Mouse (Mus musculus): ENCODE results near the gene Mier3.
A peak's percentile ranks its signal among the peaks of the same experiment; 100 is the strongest.

Gene Mier3

DNA sequence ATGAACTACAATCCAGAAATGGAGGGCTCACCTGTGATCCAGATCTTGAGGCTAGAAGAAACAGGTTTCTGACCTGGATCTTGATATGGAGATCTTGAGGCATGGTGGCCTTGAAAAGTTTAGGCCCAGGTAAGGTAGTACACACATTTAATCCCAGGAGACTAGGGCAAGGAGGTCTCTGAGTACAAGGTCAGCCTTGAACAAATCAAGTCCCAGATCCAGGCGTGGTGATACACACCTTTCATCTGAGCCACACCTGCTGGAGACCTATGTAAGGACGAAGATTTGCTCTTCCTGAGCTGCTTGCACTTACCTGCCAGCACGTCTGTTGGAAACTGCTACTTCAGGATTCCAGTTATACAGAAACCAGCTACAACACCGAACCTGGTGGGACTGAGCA, at the start of gene Mier3:
Gene Mier3, plus strand, starts transcription at position 301 of the 400 bp plus-strand sequence.
- DNase-seq, result no peak

DNA sequence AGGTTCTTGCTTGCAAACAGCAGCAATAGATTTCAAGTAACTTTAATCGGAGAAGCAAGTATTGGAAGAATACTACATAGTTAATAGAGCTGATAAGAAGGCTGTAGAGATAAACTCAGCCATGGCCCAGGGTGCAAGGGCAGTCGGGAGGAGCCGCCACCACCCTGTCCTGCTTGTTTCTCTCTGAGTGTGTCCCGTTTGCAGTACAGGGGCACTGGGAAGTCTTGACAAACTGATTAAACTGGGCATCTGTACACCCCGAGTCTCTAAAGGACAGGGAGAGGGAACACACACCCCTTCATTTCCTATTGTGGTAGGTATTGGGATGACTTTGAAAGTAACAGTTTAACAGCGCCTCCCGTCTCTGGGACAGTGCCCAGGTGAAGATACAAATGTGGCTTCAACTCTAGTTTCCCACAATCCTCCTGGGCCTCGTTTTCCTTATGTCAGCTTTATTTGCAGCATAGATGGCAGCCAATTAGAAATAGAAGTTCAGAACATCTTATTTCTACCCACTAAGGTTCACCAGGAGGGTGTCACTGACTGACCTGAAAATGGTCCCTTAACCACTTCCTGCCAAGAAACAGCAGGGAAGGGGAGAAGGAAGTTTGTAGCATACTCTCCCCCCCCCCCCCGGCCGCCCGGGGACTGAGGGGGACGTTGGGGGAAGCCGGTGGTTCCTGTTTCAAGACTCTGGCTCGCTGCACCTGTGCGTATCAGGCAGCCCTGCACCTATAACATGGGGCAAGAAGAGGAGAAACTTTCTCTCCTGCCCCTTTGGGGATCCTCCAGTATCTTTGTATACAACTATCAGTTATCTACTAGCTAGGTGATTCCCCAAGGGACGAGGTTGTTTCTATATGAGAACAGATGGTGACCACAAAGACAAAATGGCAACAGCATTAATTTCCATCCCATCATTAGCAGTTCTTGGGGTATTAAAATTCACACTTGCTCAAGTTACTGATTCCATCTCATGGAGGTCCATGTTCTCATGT, 46.3 kb upstream of the Mier3 start:
- DNase-seq, result no peak

DNA sequence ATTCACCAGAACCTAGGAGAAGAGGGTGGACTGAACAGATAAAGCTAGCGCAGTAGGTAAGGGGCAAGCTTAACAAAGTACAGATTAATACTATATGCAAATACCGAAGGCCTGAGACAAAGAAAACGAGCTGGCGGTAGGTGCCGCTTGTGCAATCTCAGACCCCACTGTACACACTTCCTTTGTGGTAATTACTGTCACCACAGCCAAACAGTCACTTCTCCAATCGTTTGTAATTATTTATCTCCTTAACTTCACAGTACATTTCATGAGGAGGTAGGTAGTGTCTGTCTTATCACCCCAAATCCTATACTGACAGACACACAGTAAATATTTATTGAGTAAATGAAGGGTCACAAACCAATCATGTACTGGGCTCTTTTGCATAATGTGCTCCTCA, 40.5 kb upstream of the Mier3 start:
- DNase-seq, result no peak

DNA sequence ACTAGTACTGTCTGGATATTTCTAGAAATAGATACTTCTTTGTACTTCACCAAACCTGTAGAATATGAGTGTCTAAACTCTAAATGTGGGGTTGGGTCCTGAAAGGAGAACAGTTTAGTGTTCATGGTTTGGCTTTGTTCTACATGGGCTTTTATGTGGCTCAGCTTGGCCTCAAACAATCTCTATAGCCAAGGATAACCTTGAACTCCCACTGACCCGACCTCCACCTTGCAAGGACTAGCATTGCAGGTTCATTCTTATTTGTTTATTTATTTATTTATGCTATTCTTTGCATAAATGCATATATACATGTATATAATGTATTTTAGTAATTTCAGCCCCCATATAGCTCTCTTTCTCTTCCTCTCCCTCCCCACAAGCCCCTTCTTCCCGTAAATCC, 37.1 kb upstream of the Mier3 start:
- no peak for DNase-seq

DNA sequence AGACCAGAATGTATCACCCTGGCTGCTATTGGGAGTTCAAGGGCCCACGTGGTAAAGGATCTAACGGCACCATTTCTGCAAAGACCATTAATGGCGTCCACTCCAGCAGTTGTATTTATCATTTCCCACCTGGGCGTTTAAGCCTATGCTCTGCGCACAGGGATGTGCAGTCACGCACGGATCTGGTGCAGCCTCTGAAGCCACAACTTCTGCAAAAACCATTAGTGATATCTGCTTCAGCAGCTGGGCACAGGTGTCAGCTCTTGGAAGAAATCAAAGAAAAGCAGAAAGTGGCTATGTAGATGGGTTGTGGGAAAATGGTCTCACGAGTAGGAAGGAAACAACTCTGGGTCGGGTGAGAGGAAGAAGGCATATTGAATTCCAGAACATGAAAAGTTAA, 34.6 kb upstream of the Mier3 start:
- DNase-seq, result no peak

DNA sequence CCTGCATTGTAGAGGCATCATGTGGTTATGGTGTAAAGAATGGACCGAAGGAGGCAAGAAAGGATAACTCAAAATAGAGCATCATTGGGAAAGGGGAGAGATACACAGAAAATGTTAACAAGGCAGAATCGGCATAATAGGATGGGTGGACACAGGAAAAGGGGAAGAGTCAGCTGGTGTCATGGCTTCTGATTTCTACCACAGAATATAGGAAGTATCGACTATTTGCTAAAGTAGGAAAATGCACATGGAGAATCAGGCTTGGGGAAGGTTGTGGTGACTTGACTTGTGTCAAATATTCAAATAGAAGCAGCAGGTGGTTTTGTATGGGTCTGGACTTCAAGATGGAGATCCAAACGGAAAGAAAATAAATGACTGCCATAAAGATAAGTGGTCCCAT, 33.5 kb upstream of the Mier3 start:
- no peak for DNase-seq

DNA sequence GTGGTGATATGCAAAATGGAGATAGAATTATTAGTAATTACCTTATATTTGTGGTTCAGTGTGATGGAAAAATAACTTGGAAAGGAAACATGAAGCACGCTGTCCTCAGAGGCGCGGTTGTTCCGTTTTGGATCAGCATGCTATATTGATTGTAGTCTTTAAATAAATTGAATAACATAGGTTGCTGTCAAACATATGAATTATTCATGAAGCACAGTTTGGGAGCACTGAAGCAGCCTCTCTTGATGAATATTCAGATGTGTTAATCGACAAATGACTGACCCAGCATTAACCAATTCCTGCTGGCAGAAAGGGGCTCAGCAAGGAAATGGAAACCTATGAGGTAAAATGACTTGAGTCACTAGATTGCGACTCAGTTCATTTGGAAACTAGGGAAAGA, 29.8 kb upstream of the Mier3 start:
- no peak for DNase-seq

DNA sequence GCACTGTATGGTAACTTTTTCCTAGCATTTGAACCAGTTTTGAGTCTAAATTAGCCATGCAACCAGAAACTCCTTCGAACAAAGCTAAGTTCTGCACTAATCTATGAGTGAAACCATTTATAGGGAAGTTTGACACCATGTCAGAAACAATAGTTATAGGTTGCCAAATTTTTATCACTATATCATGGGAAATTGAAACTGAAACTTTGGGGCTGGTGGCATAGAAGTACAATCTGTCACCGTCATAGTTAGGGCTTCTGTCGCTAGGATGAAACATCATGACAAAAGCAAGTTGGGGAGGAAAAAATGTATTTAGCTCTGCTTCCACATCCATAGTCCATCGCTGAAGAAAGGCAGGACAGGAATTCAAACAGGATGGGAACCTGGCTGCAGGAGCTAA, 25.5 kb upstream of the Mier3 start:
- DNase-seq, result no peak

DNA sequence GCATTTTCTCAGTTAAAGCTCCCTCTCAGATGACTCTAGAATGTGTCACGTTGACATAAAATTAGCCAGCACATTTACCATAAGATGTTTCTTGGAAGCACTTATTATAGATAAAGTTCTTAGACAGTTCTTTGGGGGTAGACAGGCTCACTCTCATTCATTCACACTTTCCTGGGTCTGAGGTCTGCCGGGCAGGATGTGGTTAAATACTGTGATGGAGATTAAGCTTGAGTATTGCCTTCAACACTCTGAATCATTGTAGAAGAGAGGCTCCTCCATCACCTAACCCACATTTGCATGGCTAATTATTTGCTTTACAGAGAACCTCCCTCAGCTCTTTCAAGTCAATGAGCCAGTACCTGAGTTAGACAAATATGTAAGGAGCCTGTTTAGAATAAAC, 24.9 kb upstream of the Mier3 start:
- DNase-seq, result no peak

DNA sequence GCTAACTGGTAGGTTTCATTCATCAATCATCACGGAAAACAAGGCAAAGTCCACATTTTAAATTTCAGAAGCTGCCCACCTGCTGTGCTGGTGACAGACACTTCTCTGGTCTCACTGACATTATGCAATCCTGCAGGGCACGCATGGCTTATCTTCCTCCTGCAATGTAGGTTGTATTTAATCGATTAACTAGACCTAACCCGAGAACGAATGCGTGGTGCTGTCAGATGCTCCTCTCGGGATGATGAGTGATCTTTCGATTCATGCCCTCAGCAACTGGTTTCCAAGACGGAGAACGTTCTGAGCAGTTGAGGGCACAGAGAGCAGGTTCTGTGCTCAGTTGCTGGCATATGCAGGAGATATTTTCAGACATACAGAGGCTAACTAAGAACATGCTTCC, 24.5 kb upstream of the Mier3 start:
- DNase-seq, result no peak

DNA sequence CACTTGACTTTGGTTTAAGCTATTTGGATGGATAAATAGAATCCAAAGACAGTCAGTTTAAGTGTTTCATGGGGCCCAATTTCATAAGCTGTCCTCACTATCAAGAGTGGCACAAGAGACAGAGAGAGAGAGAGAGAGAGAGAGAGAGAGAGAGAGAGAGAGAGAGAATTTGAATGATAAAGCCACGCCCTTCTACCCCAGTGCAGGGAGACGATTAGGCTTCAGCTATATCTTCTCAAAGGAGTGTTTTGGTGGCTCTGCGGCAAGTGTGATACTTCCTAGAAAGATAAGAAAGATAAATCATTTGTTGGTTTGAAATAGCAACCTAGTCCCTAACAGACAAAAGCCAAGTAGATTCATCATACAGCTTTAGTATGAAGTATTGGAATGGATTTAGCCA, 24.0 kb upstream of the Mier3 start:
- DNase-seq, result no peak

DNA sequence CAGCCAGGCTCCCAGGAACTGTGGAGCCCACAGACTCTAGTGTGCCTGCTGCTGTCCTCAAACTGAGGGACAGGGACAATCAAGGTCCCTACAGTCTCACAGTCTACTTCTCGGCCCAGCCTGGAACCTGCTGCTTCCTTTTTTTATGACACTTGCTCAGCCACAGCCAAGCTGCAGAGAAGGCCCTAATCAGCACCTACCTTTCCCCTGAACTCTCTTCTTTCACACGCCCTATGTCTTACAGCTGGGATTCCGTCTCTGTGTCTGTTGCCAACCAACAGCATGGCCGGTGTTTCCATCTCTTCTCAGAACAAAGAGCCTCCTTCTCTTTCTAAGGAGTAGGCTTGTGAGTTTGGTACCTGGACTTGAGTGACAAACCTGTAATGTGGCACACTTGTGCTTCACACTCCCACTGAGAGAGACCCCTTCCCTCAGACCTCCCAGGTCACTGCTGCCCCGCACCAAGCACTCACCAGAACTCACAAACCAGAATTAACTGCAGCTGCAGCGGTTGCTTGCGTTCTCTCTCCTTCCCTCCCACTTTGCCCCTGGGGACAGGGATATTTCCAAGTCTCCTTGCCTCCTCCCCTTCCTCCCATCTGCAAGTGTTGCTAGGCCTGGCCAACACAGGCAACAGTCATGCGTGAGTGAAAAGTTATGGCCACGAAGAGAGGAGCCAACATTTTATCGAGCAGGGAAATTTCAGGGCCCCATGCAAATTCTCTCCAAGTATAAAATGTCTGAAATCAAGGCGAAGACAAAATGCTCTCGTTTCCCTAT, 22.1 kb upstream of the Mier3 start:
- DNase-seq, result no peak

DNA sequence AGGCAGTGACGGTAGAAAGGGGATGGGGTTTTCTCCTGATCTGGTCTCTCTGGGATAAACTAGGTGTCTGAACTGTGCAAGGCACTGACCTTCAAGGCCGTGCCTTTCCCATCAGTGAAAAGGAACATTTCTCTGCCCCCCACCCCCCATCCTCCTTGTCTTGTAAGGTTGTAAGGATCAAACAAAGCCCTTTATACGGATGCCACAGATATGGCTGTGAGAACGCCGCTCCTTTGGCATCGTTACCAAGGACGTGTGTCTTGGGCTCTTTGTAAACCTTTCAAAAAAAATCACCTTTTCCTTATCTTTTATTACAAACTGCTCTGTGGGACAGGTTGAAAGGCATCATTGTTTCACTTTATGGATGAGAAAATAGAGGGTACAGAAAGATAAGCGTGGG, 21.3 kb upstream of the Mier3 start:
- no peak for DNase-seq

DNA sequence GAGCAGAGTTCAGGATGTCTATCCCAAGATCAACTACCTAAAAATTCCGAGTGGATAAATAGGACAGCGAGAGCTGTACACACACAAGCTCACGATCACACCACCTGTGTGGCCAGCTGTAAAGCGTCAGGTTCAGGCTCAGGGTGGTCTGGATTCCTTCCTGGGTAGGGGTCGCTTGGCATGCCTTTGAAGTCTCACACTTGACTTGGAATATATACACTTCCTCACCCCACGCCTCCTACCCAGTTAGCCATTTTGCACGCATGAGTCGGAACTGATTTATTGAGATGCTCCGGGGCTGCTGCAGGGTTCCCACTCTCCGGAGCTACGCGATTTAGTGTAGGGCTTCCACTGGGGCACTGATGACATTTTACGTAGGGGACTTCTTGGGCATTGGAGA, 20.7 kb upstream of the Mier3 start:
- no peak for DNase-seq

DNA sequence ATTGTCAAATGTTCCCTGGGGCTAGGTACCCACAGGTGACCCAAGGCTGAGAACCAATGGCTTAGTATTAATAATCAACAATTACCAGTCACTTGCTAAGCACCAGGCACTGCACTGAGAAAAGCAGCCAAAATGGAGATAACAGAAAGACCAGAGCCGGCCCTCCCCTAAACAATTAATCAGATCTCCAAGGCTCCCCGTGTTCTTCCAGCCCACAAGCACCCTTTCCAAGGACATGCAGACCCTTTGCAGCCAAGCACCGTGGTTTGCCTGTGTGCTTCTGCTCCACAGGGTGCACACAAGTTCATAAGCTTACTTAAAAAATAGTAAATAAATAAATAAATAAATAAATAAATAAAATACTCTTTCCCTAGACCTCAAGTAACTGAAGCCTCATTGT, 20.2 kb upstream of the Mier3 start:
- DNase-seq, result no peak

DNA sequence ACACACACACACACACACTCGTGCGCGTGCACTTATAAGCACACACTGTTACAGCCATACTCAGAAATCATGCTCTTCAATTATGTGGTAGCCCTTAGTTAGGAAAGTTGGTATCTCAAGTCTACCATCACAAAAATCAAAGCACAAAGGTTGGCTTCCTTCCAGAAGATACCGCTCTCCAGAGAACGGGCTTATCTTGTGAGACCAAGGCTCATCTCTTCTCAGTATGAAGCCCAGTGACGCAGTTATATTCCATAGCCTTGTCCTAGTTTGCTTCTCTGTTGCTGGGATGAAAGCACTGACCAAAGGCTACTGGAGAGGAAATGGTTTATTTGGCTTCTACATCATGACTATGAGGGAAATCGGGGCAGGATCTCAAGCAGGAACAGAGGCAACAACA, 12.8 kb upstream of the Mier3 start:
- DNase-seq, result no peak

DNA sequence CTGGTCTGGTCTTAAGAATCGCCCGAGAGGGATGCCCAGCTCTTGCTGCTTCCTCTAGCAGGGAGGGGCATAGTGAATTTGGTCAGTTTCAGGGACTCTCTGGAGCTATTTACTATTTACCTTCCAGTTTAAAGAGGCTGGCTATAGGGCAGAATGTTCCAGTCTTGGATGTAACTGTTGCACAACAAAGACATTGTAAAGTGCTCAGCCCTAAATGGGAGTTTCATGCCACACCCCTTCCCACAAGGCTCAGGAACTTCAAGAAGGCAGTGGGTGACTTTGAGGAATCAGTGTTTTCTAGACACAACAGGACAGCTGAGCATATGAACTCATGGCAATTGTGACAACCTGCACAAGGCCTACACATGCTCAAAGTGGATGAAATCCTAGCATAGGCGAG, 3.9 kb upstream of the Mier3 start:
- no peak for DNase-seq

DNA sequence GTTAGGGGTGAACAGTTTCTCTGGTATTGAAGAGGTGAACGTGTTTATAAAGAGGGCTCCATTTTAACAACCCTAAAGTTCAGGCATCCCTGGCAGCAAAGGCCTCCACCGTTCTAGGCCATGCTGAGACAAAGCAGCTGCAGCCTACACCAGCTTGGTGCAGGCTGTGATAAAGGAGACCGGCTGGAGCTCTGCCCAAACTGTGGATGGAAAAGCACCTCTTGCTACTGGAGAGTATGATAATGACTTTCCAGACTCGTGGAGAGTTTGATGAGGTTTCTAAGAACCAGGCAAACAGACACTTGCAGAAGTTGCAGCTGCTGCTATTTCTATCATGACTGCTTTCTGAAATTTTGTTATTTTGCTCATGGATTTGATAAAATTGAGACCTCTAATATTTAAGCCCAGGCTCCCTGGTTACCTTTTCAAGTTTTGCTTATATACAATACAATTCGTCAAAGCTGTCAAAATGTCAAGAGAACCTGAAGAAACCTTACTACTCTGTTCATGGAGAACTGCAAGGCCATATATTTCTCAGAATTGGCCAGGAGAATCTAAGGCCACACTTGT, 3.4 kb downstream of the Mier3 start:
- no peak for DNase-seq

DNA sequence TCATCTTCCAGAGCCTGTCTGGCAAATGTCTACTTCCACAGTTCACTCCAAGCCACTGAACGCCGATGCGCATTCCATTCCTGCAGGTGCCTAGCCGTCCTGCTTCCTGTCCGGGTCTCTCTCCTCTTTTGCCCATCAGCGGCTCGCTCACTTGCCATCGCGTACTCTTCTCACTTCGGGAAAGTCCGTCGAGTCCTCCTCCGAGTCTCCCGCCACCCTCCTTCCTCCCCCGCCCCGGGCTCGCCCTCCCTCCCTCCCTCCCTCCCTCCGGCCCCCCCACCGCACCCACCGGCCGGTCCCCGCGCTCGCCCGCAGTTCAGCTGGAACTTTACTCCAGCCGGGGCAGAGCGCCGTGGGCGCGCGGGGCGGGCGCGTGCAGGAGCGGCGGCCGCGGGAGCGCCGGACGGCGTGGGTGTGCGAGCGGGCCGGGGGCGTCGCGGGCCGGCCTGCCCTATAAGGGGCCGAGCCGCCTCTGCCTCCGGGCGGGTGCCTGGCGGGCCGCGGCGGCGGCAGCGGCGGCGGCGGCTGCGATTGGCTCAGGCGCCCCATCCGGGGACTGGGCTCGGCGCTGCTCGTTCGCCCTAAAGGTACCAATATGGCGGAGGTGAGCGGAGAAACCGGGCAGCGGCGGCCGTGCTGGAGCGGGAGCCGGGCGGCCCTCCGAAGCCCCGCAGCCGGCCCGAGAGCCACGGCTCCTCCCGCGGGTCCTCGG, 5.1 kb downstream of the Mier3 start:
- DNase-seq, result peak; percentile 92

DNA sequence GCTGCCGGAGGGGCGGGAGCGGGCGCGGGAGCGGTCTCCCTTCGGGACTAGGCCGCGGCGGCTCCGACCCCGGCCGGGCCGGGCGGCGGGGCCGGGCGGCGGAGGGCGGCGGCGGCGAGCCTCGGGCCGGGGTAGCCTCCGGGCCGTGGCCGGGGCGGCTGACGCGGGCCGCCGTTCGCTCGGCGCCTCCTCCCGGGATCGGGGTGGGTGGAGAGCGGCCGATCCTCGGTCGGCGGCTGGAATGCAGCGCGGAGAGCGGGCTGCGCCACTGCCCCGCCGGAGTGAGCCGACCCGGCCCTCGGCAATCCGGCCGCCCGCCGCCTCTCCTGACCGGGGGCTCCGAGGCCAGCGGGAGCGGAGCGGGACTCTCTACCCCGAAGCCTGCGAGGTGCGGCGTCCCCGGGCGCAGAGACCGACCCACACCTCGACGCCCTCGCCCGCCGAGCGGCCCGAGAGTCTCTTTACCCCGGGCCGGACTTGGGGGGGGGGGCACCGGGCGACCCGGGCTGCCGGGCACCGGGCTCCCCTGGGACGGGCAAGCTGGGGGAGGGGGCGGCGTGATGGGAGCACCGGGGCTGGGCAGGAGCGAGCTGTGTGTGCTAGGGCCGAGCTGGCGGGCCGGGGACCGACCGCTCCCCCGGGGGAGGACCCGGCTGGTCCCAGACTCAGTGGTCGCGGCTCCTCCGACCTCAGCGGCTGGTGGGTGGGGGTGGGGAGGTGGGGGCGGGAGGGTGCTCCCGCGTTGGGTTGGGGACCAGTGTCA, 5.9 kb downstream of the Mier3 start:
- DNase-seq, result peak in 1 of 2 experiments; percentile 58

DNA sequence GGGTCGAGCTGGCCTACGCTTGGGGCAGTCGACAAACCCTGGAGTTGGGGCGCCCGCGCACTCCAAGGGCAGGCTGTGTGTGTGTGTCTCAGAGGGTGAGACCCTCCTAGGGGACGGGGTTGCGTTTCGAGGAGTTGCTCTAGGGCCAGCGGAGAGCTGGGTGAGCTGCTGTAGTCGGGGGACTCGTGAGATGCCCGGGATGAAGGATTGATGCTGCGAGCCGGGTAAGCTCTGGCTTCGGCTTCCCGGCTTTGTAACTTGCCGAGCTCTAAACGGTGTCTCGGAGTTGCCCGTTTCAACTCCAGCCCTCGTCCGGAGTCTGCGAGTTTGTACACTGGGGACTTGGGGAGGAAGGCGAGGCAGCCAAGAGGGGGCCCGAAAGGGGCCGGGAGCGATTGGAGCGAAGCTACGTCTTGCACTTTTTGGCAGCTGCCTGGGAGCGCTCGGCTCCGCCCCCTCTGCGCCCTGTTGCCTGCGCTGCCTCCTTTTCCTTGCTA, 6.6 kb downstream of the Mier3 start:
- DNase-seq, result peak; percentile 52 to 67

DNA sequence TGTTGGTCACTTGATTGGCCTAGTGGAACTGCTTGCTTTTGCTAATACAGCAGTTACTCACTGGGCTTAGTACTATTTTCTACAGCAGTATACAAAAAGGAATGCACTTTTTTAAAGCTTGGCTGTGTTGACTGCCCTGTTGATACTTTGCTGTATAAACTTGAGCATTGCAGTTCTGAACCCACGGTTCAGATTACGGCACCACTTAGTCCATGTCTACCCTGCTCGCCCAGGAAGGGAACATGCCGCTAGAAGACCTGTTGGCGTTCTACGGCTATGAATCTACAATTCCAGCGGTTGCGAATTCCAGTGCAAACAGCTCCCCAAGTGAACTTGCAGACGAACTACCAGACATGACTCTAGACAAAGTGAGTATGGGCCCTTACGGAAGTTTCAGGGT, 22.6 kb downstream of the Mier3 start:
- DNase-seq, result no peak

All from cerebellum, postnatal 25 days (tissue).